Mouse (Mus musculus): ENCODE results near the gene Tmem81.

DNA sequence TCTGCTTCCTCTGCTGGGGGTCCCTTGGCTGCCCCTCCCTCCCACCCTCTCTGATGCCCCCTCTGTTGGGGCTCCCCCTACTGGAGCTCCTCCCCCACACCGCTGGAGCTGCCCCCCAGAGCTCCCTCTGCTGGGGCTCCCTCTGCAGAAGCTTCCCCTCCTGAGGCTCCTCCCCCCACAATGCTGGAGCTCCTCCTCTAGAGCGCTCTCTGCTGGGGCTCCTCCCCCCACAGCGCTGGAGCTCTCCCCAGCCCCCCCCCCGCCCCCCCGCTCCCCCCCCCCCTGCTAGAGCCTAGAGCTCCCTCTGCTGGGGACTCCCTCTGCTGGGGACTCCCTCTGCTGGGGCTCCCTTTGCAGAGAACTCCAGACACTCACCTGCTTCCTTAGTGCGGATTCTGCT is 14.7 kb downstream of the Tmem81 start:
- peak; percentile 18 for TF ChIP-seq CTCF (conservative IDR thresholded peaks at IDR 0.05; ENCODE audit: low read length)
- TF ChIP-seq POU5F1 (IDR thresholded peaks at IDR 0.05; ENCODE audit: borderline replicate concordance, low read length): no peak
- no peak for TF ChIP-seq NANOG (IDR thresholded peaks at IDR 0.05; ENCODE audit: borderline replicate concordance, low read length)

Data from E14TG2a.4 (cell line).